Mouse (Mus musculus): ENCODE results near the gene Cldnd2.

DNA sequence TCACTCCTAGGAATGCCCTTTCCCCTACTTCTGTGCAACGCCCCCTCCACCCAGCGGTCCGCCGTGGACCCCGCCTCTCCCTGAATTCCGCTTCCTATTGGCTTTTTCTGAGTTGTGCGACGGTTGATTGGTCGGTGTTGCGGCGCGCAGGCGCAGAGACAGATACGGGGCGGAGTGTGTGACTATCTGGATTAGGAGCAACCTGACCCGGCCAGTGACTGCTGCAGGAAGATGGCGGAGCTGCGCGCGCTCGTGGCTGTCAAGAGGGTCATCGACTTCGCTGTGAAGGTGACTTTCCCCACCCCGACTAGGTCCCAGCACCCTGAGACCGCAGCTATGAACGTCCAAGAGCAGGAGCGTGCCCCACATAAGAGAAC, 3.3 kb downstream of the Cldnd2 start, which contains the start of the genes Etfb and Gm45233:
- no peak for TF ChIP-seq MYOD1 (IDR thresholded peaks at IDR 0.05; ENCODE audit: control insufficient read depth, insufficient read length, low read depth)
- TF ChIP-seq CTCF (IDR thresholded peaks at IDR 0.05; ENCODE audit: control insufficient read depth, insufficient read depth, insufficient read length), result no peak
- TF ChIP-seq USF1 (IDR thresholded peaks at IDR 0.05; ENCODE audit: low read depth), result no peak

Data from C2C12 (cell line).